Mouse (Mus musculus) lung, adult 2 months (tissue): ENCODE measurements around the gene Phlda1. TPM values are rescaled to one million over a fixed set of nuclear protein-coding genes. Genes with fewer than 3 reads are reported as not detected.

Experiments used
- DNase-seq: peaks from one replicate; pipeline ENCODE4 v3.0.0; 2022
- H3K4me1 ChIP-seq: fragments of 200-500 bp; 2 replicates; pipeline ENCODE4 v1.6.1; 2011; ENCODE audit warnings: low read length; ENCODE audit not compliant: control insufficient read depth, insufficient read depth
- H3K4me3 ChIP-seq: fragments of 200-500 bp; replicated peaks from 2 replicates; pipeline ENCODE3; 2011; ENCODE audit warnings: low read depth, mild to moderate bottlenecking, control low read depth, low read length; ENCODE audit errors: extremely low read depth
- CTCF ChIP-seq: fragments of 200-500 bp; IDR thresholded peaks from 2 replicates; pipeline ENCODE4 v1.5.1; 2011; ENCODE audit warnings: mild to moderate bottlenecking, low read length, control low read depth; ENCODE audit not compliant: insufficient read depth
- POLR2A ChIP-seq: fragments of 200-500 bp; IDR thresholded peaks from 2 replicates; pipeline ENCODE4 v1.6.1; 2011; ENCODE audit warnings: low read depth, mild to moderate bottlenecking, control low read depth, low read length, borderline replicate concordance; ENCODE audit errors: extremely low read depth
- WGBS: fragments of 180-500 bp; shearing (Covaris S2); methylation state at CpG from one replicate; pipeline ENCODE4 v1.1.7; 2018; 5-methylcytosine and 5-hydroxymethylcytosine counted together
- polyA plus RNA-seq: library from polyadenylated mRNA; depleted of rRNA; stranded (reverse); fragments of >200 nt; gene quantifications from 2 replicates; pipeline ENCODE4 v1.2.3, GENCODE M21; 2012

Phlda1 gene
- polyA plus RNA-seq, 1 experiment: 32.7 TPM

GRCm38 (mm10) chr10:111510798-111511197, 4.7 kb downstream of the Phlda1 start:
- H3K4me1 ChIP-seq: peaks cover 13% of the 10 kb centered on the region
- WGBS: 24% methylated on average over 7 of the region's 7 CpGs
- H3K4me3 ChIP-seq: no peak overlapping the region
- TF ChIP-seq CTCF (no peak), POLR2A (no peak)
- DNase-seq: no peak

DNA sequence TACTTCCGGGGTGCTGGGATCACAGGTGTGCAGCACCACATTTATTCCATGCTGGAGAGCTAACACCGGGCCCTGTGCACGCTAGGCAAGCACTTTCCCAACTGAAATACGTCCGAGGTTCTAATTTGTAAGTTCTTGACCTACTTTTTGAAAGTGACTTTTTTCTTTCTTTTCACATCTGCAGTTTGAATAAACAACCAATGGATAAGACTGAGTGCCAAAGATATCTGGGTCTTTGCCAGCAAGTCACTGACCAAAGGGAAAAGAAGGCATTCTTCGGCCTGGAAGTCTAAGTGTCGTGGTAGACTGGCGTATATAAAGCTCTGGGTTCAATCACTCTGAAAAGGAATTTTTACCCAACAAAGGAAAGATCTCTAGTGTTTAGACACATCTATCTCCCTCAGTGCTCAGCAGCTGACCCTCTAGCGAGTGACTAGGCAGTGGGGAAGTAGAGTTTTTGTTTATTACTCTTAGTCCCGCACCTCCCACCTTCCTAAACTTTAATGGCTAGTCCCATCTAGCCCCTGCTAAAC, 6.0 kb downstream of the Phlda1 start:
- no peak for DNase-seq
- WGBS: 43% methylated on average over 10 of the region's 10 CpGs
- Histone ChIP-seq H3K4me3 (no peak overlapping the region), H3K4me1 (peaks cover 16% of the 10 kb centered on the region)
- no peak for TF ChIP-seq POLR2A
- TF ChIP-seq CTCF: no peak

- TF ChIP-seq POLR2A (no peak), CTCF (no peak)
- WGBS: 88% methylated on average over 5 of the region's 5 CpGs
- H3K4me1 ChIP-seq: peaks cover 16% of the 10 kb centered on the region
These were observed 8.3 kb downstream of the Phlda1 start for GRCm38 (mm10) chr10:111514282-111514885.

GRCm38 (mm10) chr10:111515071-111516010, 9.3 kb downstream of the Phlda1 start:
- no peak for DNase-seq
- WGBS: 59% methylated on average over 17 of the region's 17 CpGs
- Histone ChIP-seq H3K4me1 (peaks cover 17% of the 10 kb centered on the region), H3K4me3 (no peak overlapping the region)
- no peak for TF ChIP-seq CTCF
- no peak for TF ChIP-seq POLR2A

More at GRCm38 (mm10) chr10:111514282-111514885, 8.3 kb downstream of the Phlda1 start:
- no peak overlapping the region for H3K4me3 ChIP-seq
- no peak for DNase-seq

GRCm38 (mm10) chr10:111516172-111516588, 10.1 kb downstream of the Phlda1 start:
- 4% methylated on average over 13 of the region's 13 CpGs for WGBS
- H3K4me3 ChIP-seq: peak overlapping the region; percentile 21

DNA sequence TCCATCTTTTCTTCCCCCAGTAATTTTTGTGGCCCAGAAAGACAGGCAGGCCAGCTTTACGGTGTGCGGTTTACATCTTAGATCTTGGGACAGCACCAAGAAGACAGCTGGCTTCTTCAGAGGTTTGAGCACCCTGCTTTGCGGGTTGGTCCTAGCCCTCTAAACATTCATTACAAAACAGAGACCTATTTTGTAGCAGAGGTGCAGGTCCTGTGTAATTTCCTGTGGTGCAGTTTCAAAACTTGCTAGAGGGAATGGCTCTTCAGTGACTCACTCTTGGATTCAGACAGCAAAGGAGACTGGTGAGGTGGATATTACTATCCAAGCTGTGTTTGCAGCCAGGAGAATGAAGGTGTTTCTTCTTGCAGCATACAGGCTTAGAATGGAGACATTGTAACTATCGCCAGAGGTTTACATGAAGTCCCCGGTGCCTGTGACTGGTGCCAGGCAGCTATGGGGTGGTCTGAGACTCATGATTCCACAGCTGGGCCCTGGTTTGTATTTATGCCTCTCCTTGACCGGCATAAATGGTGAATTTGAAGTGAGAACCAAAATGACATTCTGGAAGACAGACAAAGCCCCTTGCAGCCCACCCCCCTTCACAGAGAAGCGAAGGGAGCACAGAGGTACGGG, 10.8 kb downstream of the Phlda1 start:
- Histone ChIP-seq H3K4me1 (peaks cover 14% of the 10 kb centered on the region), H3K4me3 (no peak overlapping the region)
- TF ChIP-seq CTCF (no peak), POLR2A (no peak)
- DNase-seq: no peak
- WGBS: 72% methylated on average over 8 of the region's 8 CpGs

More at GRCm38 (mm10) chr10:111516172-111516588, 10.1 kb downstream of the Phlda1 start:
- TF ChIP-seq POLR2A (no peak), CTCF (no peak)
- peak; percentile 37 for DNase-seq
- peaks cover 14% of the 10 kb centered on the region for H3K4me1 ChIP-seq

- TF ChIP-seq POLR2A (no peak), CTCF (no peak)
- no peak for DNase-seq
- 88% methylated on average over 4 of the region's 4 CpGs for WGBS
- H3K4me1 ChIP-seq: peaks cover 14% of the 10 kb centered on the region
- no peak overlapping the region for H3K4me3 ChIP-seq
These were observed 12.3 kb downstream of the Phlda1 start for GRCm38 (mm10) chr10:111518350-111518749.

- no peak overlapping the region for H3K4me3 ChIP-seq
- DNase-seq: no peak
- WGBS: 50% methylated on average over 24 of the region's 24 CpGs
- TF ChIP-seq CTCF (no peak), POLR2A (no peak)
- H3K4me1 ChIP-seq: peaks cover 14% of the 10 kb centered on the region
These were observed 13.7 kb downstream of the Phlda1 start for GRCm38 (mm10) chr10:111519620-111520370.
